ENCODE assay signal across 21 mouse cellular contexts in genomic region chr1:23099791-23100190, GRCm38 (mm10). TPM values are rescaled to one million over a fixed set of nuclear protein-coding genes. Genes with fewer than 3 reads are reported as not detected.
DNase-seq lines count a peak whose midpoint lies in the region; ATAC-seq and TF ChIP-seq lines count a peak whose summit lies in the region.
"Had no signal": no experiment of that assay in that cellular context is flagged by ENCODE, and none has a peak within 500 bp of the region (broad histone marks: within the 10 kb centered on the region; RNA-seq: fewer than 3 reads in every experiment).

No protein-coding gene starts in this region.

- no peak for ATAC-seq in kidney, embryonic 16.5 days (ENCODE audit: low FRiP score, low TSS enrichment)
- ATAC-seq: forebrain, embryonic 15.5 days; intestine, embryonic 15.5 days had no signal

- peak; percentile 35 for DNase-seq in brain, embryonic 14.5 days (ENCODE audit: low read depth)
- DNase-seq in cerebellum, adult 11-12 months = peak; percentile 65
- DNase-seq in cerebellum, adult 9-10 months = peak; percentile 82
- peak; percentile 63 to 69 for DNase-seq in cerebellum, postnatal 25 days
- no peak for DNase-seq in spleen, adult 18-20 months
- DNase-seq in embryo, embryonic 9.5 days (ENCODE audit: extremely low spot score) = no peak
- DNase-seq: adrenal gland, adult 2 months; adrenal gland, postnatal 36 days; gastrocnemius, postnatal 36 days; heart, adult 11 months; heart, postnatal 14 days; kidney, adult 18-20 months had no signal

- H3K9me3 ChIP-seq in kidney, embryonic 16.5 days (ENCODE audit: low read length) = no peaks in the 10 kb centered on the region
- H3K9me3 ChIP-seq: forebrain, embryonic 15.5 days; heart, embryonic 15.5 days; intestine, embryonic 15.5 days had no signal

- no peaks in the 10 kb centered on the region for H3K4me1 ChIP-seq in kidney, embryonic 16.5 days (ENCODE audit: insufficient read depth, low read length)
- H3K4me1 ChIP-seq: heart, embryonic 15.5 days; intestine, embryonic 15.5 days had no signal

- H3K4me2 ChIP-seq in kidney, embryonic 16.5 days (replicated peaks; ENCODE audit: low read depth, low read length) = no peak overlapping the region
- H3K4me2 ChIP-seq: forebrain, embryonic 15.5 days; heart, embryonic 11.5 days; heart, embryonic 15.5 days; hindbrain, embryonic 14.5 days; intestine, embryonic 15.5 days had no signal

- TF ChIP-seq POLR2A in brain, embryonic 14.5 days (IDR thresholded peaks at IDR 0.05; ENCODE audit: borderline replicate concordance, extremely low read depth, insufficient read depth, insufficient read length, poor library complexity, severe bottlenecking) = no peak

- TF ChIP-seq CTCF in brain, embryonic 14.5 days (IDR thresholded peaks at IDR 0.05; ENCODE audit: borderline replicate concordance, extremely low read depth, insufficient read depth, insufficient read length) = no peak

- WGBS in kidney, embryonic 16.5 days = 82% methylated on average over 1 of the region's 1 CpGs

- no peak overlapping the region for H3K27ac ChIP-seq in kidney, embryonic 16.5 days (ENCODE audit: low read length)
- H3K27ac ChIP-seq: forebrain, embryonic 15.5 days; heart, embryonic 15.5 days; hindbrain, embryonic 14.5 days; intestine, embryonic 15.5 days had no signal

- H3K4me3 ChIP-seq in kidney, embryonic 16.5 days (ENCODE audit: low read length) = no peak overlapping the region
- H3K4me3 ChIP-seq: forebrain, embryonic 15.5 days; heart, embryonic 15.5 days; intestine, embryonic 15.5 days had no signal

- H3K36me3 ChIP-seq in kidney, embryonic 16.5 days (ENCODE audit: insufficient read depth, low read length) = no peaks in the 10 kb centered on the region
- H3K36me3 ChIP-seq: forebrain, embryonic 15.5 days; heart, embryonic 15.5 days; intestine, embryonic 15.5 days had no signal

- H3K9ac ChIP-seq in kidney, embryonic 16.5 days (replicated peaks; ENCODE audit: low read length) = no peak overlapping the region
- H3K9ac ChIP-seq: forebrain, embryonic 15.5 days; heart, embryonic 15.5 days; hindbrain, embryonic 14.5 days; intestine, embryonic 15.5 days had no signal

- H3K27me3 ChIP-seq in kidney, embryonic 16.5 days (ENCODE audit: insufficient read depth, low read length) = no peaks in the 10 kb centered on the region
- H3K27me3 ChIP-seq: forebrain, embryonic 15.5 days; heart, embryonic 15.5 days; intestine, embryonic 15.5 days had no signal

RNA-seq across cellular contexts. Expression of gene 4933415F23Rik, which starts 2.3 kb away (rescaled TPM):
- 0.16 and 0.21 TPM in 2 replicates for polyA plus RNA-seq in brain, embryonic 14.5 days (2012; rRNA removed)
- polyA plus RNA-seq in kidney, embryonic 16.5 days (2015; fragmentation: Nextera tagmentation; extraction: Ambion mirVana) = not detected in 2 replicates
- polyA plus RNA-seq: adrenal gland, adult 2 months; embryonic facial prominence, embryonic 11.5 days; forebrain, embryonic 11.5 days; forebrain, embryonic 15.5 days; heart, embryonic 11.5 days; heart, embryonic 15.5 days; hindbrain, embryonic 14.5 days; intestine, embryonic 15.5 days; kidney, embryonic 14.5 days had no signal

Comparison
In these comparisons a context has a peak if more than half of its experiments do, and no peak if none do; other contexts are left out.
1. DNase-seq: peak in brain, embryonic 14.5 days (single experiment), cerebellum, adult 11-12 months (single experiment), cerebellum, adult 9-10 months (single experiment) and cerebellum, postnatal 25 days (2 of 2); none in spleen, adult 18-20 months (0 of 2) and embryo, embryonic 9.5 days (single experiment).